Mouse (Mus musculus) kidney, embryonic 16.5 days (tissue): ENCODE data around the gene Apbb1ip. TPM values are rescaled to one million over a fixed set of nuclear protein-coding genes. Genes with fewer than 3 reads are reported as not detected.

Experiments used
- ATAC-seq: fragments of 200-750 bp; cut with Nextera tagmentation; 2 replicates; pipeline ENCODE4 v1.8.0; 2017; ENCODE audit warnings: moderate TSS enrichment; ENCODE audit not compliant: low FRiP score, low TSS enrichment
- H3K27ac ChIP-seq: fragments of 300-500 bp; sonication (generic); 2 replicates; pipeline ENCODE4 v1.5.1; 2014; ENCODE audit warnings: low read length
- H3K27me3 ChIP-seq: fragments of 300-500 bp; sonication (generic); 2 replicates; pipeline ENCODE4 v1.6.1; 2014; ENCODE audit warnings: low read length, control low read depth, mixed read lengths; ENCODE audit not compliant: insufficient read depth
- H3K36me3 ChIP-seq: fragments of 300-500 bp; sonication (generic); 2 replicates; pipeline ENCODE4 v1.6.1; 2014; ENCODE audit warnings: low read length, control low read depth, mixed read lengths; ENCODE audit not compliant: insufficient read depth
- H3K4me1 ChIP-seq: fragments of 300-500 bp; sonication (generic); 2 replicates; pipeline ENCODE4 v1.6.1; 2014; ENCODE audit warnings: low read length, control low read depth, mixed read lengths; ENCODE audit not compliant: insufficient read depth
- H3K4me2 ChIP-seq: fragments of 300-500 bp; sonication (generic); replicated peaks from 2 replicates; pipeline ENCODE4 v1.6.1; 2014; ENCODE audit warnings: low read depth, low read length
- H3K4me3 ChIP-seq: fragments of 300-500 bp; sonication (generic); 2 replicates; pipeline ENCODE4 v1.5.1; 2014; ENCODE audit warnings: mild to moderate bottlenecking, low read length
- H3K9ac ChIP-seq: fragments of 300-500 bp; sonication (generic); replicated peaks from 2 replicates; pipeline ENCODE4 v1.6.1; 2014; ENCODE audit warnings: low read length
- H3K9me3 ChIP-seq: fragments of 300-500 bp; sonication (generic); 2 replicates; pipeline ENCODE4 v1.6.1; 2016; ENCODE audit warnings: low read length, control low read depth
- WGBS: fragments of 180-500 bp; shearing (Covaris S2); extraction: QIAGEN DNeasy Blood & Tissue Kit; methylation state at CpG from one replicate; pipeline ENCODE4 v1.1.7; 2014; 5-methylcytosine and 5-hydroxymethylcytosine counted together
- polyA plus RNA-seq: library from polyadenylated mRNA; unstranded; fragments of >200 nt; fragmentation: Nextera tagmentation; extraction: Ambion mirVana; gene quantifications from 2 replicates; pipeline ENCODE4 v1.2.1, GENCODE M21; 2015

The Apbb1ip gene
- polyA plus RNA-seq, 1 experiment from 2014 or later: 1.8 TPM

DNA sequence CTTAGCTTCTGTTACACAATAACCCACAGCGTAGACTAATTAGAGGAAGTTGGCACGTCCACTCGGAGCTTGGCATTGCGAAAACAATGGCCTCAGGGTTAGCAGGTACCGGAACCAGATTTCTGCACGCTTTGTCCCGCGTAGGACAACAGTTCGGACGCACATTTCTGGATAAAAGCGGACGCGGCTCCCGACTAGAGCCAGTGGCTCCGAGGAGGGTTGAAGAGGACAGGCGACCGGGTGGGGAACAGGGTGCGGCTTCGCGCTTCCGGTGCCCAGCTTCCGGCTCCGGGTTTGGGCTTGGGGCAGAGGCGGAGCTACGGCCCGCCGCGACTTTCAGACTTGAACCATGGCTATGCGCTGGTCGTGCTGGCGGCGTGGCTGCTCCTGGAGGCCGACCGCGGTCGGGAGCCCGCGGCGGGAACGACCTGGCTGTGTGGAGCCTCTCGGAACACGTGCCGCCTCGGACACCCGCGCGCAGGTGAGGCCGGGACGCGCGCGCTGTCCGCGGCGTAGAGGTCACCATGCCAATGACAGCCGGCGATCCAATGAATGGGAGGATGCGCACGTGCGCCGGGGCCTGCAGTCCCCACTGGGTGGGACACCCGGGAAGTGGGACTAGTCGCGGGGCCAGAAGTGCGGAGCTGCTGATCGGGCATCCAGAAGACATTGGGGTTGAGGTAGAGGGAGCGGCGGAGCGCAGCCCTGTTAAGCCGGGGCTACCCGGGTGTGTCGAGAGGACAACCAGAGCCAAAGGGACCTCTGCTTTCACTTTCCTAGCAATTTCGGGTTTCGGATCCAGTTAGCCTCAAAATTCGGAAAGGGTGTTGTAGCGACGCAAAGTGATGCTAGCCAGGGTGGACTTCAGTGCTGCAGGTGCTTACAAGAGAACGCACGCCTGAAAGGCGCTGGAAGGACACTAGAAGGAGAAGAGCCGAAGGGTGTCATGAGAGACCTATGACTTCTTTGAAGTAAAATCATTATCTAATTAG, 121.7 kb downstream of the Apbb1ip start, which contains the start of gene Pdss1:
TSS of gene Pdss1 (plus strand) at position 241 of the 992 bp plus-strand sequence.
- ATAC-seq: peak; percentile 100
- Histone ChIP-seq H3K36me3 (no peaks in the 10 kb centered on the region), H3K4me1 (0 out of 2 replicates have a peak, but pooled peaks cover 7% of the 10 kb centered on the region), H3K27ac (peak within 1 kb of the TSS; percentile 78), H3K4me3 (peak within 1 kb of the TSS; percentile 92), H3K27me3 (no peaks in the 10 kb centered on the region), H3K9ac (peak within 1 kb of the TSS; percentile 82), H3K4me2 (peak within 1 kb of the TSS; percentile 78), H3K9me3 (no peaks in the 10 kb centered on the region)
- under 1% methylated on average over 81 of the region's 81 CpGs for WGBS

DNA sequence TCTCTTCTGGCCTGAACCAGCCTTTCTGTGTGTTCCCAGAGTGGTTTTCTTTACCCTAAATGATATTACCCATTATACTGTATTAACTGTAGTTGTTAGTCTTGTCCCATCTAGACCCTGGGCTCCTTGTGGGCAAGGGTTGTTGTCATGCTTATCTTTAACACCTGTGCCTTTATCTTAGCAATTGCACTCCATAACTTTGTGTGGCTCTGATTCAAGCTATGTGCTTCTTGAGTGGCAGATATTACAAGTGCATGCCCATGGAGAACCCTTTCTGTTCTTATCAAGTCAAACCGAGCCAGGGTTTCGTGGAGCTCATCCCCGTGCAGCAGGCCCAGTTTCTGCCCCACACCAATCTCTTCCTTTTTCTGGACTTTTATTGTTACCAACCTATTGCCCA, 130.1 kb downstream of the Apbb1ip start:
- Histone ChIP-seq H3K4me3 (no peak overlapping the region), H3K4me1 (no peaks in the 10 kb centered on the region), H3K27ac (no peak overlapping the region), H3K36me3 (peaks cover 27% of the 10 kb centered on the region), H3K27me3 (no peaks in the 10 kb centered on the region), H3K4me2 (no peak overlapping the region), H3K9ac (no peak overlapping the region), H3K9me3 (no peaks in the 10 kb centered on the region)
- 96% methylated on average over 3 of the region's 3 CpGs for WGBS
- ATAC-seq: no peak

DNA sequence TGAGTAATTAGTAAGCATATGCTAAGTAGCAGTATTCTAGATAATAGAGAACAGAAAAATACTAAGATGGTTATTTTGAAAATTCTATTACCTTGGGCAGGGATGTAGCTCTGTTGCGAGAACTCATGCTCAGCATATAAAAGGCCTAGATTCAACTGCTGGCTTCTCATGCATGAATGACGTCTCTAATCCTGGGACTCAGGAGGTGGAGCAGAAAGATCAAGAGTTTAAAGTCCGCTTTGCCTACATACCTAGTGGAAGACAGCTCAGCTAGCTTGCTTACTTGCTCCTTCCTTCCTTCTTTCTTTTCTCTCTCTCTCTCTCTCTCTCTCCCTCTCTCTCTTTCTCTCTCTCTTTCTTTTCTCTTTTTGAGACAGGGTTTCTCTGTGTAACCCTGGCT, 140.5 kb downstream of the Apbb1ip start:
- peaks cover 24% of the 10 kb centered on the region for H3K36me3 ChIP-seq
- WGBS: 79% methylated on average over 3 of the region's 3 CpGs
- ATAC-seq: no peak

DNA sequence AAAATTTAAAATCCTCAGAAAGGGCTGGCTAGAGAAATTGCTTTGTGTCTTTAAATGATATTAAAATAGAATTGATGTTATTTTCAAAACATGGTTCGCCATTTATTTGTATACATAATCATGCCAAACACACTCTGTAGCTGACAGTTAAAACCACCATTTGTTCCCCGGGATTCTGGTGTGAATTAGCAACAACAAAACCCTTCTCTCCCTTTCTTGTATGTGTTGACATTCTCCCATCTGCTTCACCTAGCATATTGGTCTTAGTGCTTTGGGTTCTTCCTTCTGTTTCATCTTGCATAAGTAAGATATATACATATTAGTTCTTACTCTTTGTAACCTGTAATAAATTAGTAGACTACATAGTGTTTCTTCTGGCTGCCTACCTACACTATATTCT, 144.8 kb downstream of the Apbb1ip start:
- Histone ChIP-seq H3K4me1 (no peaks in the 10 kb centered on the region), H3K9ac (no peak overlapping the region), H3K4me3 (no peak overlapping the region), H3K4me2 (no peak overlapping the region), H3K36me3 (peaks cover 12% of the 10 kb centered on the region), H3K27ac (no peak overlapping the region), H3K27me3 (no peaks in the 10 kb centered on the region), H3K9me3 (no peaks in the 10 kb centered on the region)
- 93% methylated on average over 2 of the region's 2 CpGs for WGBS
- no peak for ATAC-seq

More for the DNA sequence above, 140.5 kb downstream of the Apbb1ip start:
- Histone ChIP-seq H3K4me2 (no peak overlapping the region), H3K27me3 (no peaks in the 10 kb centered on the region), H3K9ac (no peak overlapping the region), H3K4me1 (no peaks in the 10 kb centered on the region), H3K9me3 (no peaks in the 10 kb centered on the region), H3K27ac (no peak overlapping the region), H3K4me3 (no peak overlapping the region)

Other genes with a start within 250 kb of the Apbb1ip start
- gene Gad2, start 151.9 kb upstream of the Apbb1ip start, polyA plus RNA-seq: not detected in 2 replicates
- gene Pdss1, start 121.4 kb downstream of the Apbb1ip start, polyA plus RNA-seq: 25.4 and 26.2 TPM in 2 replicates